Mouse (Mus musculus) ovary, postnatal 14 days (tissue): Measurements from ENCODE around the gene Elk4.

ENCODE experiments used
- DNase-seq: peaks from one replicate; pipeline ENCODE4 v3.0.0; 2022; ENCODE audit warnings: low spot score

Elk4 gene

DNA sequence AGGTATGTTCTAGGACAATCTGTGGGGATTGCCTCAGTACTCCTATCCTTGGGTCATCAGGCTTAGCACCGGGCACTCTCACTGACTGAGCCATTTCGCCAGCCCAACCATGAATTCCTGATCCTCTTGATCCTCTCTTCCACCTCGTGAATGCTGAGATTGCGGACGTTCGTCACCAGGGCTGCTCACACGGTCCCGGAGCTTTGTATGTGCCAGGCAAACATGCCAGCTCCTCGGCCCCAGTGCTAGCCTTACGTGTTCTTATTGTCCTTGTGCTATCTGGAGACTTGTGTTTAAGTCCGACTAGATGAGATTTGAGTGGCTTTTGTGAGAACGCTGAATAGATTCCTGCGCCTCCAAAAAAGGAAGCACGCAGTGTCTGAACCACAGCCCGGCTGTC lies 20.0 kb upstream of the Elk4 start:
- no peak for DNase-seq

- DNase-seq: no peak
These were observed 17.9 kb upstream of the Elk4 start for GRCm38 (mm10) chr1:131989476-131989875.

- DNase-seq: no peak
These were observed 17.2 kb upstream of the Elk4 start for GRCm38 (mm10) chr1:131990083-131990760.

DNA sequence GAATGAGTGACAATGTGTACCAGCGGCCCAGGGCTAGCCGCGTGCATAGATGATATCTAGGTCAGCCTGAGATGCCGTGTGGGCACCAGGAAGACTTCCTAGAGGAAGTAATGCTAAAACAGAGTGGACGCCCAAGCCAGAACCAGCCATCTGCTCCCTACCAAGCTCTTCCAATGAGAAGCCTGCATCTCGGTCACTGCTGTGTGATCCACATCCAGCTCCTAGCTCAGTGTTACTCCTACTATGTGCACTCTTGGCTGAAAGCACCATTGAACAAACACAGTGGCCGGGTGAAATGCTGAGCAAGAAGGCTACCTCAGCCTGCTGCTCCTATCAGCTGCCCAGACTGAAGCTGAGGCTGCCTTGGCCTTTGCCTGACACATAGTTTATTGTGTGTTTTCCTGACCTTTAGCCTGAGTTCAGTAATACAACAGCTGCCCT lies 14.8 kb upstream of the Elk4 start:
- DNase-seq: no peak

GRCm38 (mm10) chr1:131993169-131994040 lies 14.0 kb upstream of the Elk4 start:
- no peak for DNase-seq

DNA sequence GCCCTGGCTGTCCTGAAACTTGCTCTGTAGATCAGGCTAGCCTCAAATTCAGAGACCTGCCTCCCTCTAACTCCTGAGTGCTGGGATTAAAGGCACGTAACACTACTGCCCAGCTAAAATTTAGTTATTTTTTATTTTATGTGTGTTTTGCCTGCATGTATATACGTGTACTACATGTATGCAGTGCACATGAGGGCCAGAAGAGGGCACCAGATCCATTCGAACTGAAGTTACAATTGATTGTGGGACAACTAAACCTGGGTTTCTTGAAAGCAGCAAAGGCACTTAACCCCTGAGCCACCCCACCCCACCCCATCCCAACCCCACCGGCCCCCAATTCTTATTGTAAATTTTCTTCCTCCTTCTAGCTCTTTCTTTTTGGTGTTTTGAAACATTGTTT lies 12.3 kb upstream of the Elk4 start:
- DNase-seq: peak; percentile 36

DNA sequence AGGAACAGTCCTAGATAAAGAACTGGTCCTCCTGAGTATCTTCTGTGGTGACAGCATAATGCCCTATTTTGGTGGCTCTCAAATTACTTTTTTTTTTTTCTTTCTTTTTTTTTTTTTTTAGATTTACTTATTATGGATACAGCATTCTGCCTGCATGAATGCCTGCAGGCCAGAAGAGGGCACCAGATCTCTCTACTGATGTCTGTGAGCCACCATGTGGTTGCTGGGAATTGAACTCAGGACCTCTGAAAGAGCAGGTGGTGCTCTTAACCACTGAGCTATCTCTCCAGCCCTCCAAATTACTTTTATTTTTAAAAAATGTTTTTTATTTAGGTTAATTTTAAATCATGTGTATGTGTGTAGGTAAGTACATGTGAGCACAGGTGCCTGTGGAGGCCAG lies 6.9 kb upstream of the Elk4 start:
- DNase-seq: no peak

GRCm38 (mm10) chr1:132001880-132002330 lies 5.5 kb upstream of the Elk4 start:
- DNase-seq: no peak

DNA sequence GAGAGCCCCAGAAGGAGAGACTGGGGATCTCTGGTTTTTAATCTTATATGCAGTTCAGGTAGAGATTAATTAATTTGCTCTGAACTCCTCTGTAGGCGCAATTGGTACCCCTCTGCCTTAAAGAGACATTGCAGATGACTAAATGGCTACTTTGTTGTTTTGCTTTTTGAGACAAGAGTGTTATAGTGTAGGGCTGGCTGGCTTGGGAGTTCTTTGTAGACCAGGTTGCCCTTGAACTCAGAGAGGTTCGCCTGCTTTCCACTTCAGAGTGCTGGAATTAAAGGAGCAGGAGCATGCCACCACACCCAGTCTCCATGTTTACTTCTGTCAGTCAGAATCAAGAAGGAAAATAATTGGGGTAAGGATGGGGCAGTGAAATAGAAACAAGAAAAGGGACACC lies 4.3 kb upstream of the Elk4 start:
- no peak for DNase-seq

DNA sequence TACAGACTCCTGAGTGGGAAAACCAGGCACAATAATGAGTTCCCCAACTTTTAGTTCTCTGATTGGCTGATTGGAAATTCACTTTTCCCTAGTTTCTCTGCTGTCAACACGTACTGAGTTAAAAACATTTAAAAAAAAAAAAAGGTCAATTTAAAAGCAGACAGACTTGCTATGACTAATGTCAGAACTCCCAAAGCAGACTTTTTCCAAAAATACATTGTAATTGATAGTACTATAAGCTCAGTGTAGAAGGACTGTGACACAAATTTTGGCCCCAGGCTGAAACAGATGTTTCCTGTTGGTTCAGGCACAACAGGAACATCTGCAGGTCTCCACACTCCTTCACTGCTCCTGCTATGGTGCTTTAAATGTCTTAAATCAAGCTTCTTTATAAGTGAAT lies 3.6 kb upstream of the Elk4 start:
- no peak for DNase-seq

- DNase-seq: no peak
These were observed 2.7 kb upstream of the Elk4 start for GRCm38 (mm10) chr1:132004574-132005180.

DNA sequence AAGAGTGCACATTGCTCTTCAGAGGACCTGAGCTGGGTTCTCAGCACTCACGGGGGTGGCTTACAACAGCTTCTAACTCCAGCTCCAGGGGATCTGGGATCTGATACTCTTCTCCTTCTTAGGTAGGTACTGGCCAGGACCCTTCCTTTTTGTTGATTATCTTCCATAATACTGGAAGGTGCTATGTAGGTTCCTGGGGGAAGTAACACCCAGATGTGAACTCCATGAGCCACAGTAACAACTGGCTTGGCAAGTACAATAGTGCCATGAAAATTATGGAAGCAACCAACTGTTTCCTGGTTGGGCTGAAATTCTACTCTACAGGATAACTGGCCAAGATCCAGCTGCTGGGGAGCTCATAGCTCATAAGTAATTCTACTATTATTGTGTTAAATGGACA lies 1.9 kb upstream of the Elk4 start:
- no peak for DNase-seq

GRCm38 (mm10) chr1:132006046-132006445 lies 1.4 kb upstream of the Elk4 start:
- no peak for DNase-seq

GRCm38 (mm10) chr1:132006721-132007120 lies 686 bp upstream of the Elk4 start:
- no peak for DNase-seq

- DNase-seq: peak; percentile 80
These were observed 721 bp downstream of the Elk4 start for GRCm38 (mm10) chr1:132007828-132008827.

DNA sequence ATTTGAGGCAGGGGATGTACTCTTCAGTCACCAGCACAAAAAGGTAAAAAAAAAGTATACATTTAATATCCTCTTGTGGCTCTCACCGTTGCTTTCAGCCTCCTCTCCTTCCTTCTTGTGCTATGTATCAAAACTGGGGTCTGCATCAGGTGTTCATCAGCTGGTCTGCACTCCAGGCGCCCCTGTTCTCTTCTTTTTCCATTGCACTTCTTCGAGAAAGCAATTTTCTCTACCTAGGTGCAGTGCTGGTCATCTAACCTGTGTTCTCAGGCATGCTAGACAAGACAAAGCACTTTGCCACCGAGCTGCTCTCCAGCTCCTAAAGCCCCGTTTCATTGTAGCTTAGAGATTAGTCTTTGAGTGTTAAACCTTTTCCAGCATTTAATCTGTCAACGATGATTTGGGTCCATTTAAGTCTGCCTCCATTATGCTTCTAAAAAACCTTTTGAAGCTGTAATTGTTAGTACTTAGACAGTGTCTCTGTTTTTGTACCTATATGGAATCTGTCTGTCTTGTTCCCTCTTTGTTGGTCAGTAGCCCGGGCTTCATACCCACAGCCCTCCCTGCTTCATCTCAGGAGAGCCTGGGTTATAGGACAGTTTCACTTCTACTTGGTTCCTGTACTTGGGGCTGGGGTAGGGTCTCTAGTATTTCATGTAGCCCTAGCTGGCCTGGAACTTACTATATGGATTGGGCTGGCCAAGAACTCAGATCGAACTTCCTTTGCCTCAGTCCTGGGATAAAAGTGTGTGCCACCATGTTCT lies 1.7 kb downstream of the Elk4 start:
- DNase-seq: no peak

- no peak for DNase-seq
These were observed 3.5 kb downstream of the Elk4 start for GRCm38 (mm10) chr1:132010632-132011501.

DNA sequence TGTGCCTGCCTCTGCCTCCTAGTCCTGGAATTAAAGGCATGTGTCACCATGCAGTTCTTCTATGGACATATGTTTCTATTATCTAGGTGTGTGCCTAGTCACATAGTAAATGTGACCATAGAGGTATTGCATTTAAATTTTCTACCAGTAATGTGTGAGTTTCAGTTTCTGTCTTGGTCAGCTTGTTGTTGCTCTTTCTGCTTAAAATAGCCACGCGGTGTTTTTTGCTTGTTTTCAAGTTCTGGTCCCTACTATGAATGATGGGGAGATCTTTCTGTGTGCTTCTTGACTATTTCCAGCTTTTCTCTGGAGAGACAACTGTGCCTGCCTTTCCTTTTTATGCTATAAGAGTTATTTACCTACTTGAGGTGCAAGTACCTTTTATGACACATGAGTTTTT lies 4.4 kb downstream of the Elk4 start:
- no peak for DNase-seq

- DNase-seq: no peak
These were observed 5.5 kb downstream of the Elk4 start for GRCm38 (mm10) chr1:132012861-132013260.

GRCm38 (mm10) chr1:132014800-132015199 lies 7.4 kb downstream of the Elk4 start:
- DNase-seq: no peak
